ENCODE assay signal across 22 mouse cellular contexts in genomic region chr1:165948214-165948813, GRCm38 (mm10). TPM values are rescaled to one million over a fixed set of nuclear protein-coding genes. Genes with fewer than 3 reads are reported as not detected.
DNase-seq lines count a peak whose midpoint lies in the region; ATAC-seq lines count a peak whose summit lies in the region.
"Had no signal": no experiment of that assay in that cellular context is flagged by ENCODE, and none has a peak within 500 bp of the region (broad histone marks: within the 10 kb centered on the region; RNA-seq: fewer than 3 reads in every experiment).

No protein-coding gene starts in this region.

- 11% methylated on average over 2 of the region's 2 CpGs for WGBS in forebrain, embryonic 12.5 days
- 41% methylated on average over 2 of the region's 2 CpGs for WGBS in forebrain, embryonic 10.5 days
- WGBS in forebrain, embryonic 14.5 days = 15% methylated on average over 2 of the region's 2 CpGs

- peaks cover 8% of the 10 kb centered on the region for H3K4me1 ChIP-seq in forebrain, embryonic 12.5 days
- peaks cover 13% of the 10 kb centered on the region for H3K4me1 ChIP-seq in forebrain, embryonic 10.5 days
- H3K4me1 ChIP-seq in forebrain, embryonic 14.5 days (ENCODE audit: control insufficient read depth, insufficient read depth, low read length) = peaks cover 7% of the 10 kb centered on the region
- H3K4me1 ChIP-seq: embryonic facial prominence, embryonic 15.5 days; liver, embryonic 12.5 days had no signal

- DNase-seq in forebrain, embryonic 10.5 days (ENCODE audit: extremely low spot score, low spot score) = no peak
- DNase-seq in 416B (ENCODE audit: low read depth) (peak; percentile 37), ZHBTc4 (ENCODE audit: low read depth, low spot score) (peak; percentile 21)
- peak; percentile 78 for DNase-seq in forebrain, embryonic 14.5 days (ENCODE audit: low spot score)
- no peak for DNase-seq in retina, embryonic 14.5 days (ENCODE audit: low spot score)
- DNase-seq in ovary, postnatal 36 days (ENCODE audit: low spot score) = no peak
- DNase-seq in adrenal gland, postnatal 4 days (ENCODE audit: low spot score in 2 of 2) = no peak
- DNase-seq: adrenal gland, adult 2 months; cerebellum, adult 11 months; cerebellum, postnatal 25 days; gastrocnemius, postnatal 25 days; left cerebral cortex, postnatal 4 days; lung, embryonic 14.5 days; lung, postnatal 4 days; thymus, adult 2 months had no signal

- H3K27ac ChIP-seq in forebrain, embryonic 12.5 days = no peak overlapping the region
- no peak overlapping the region for H3K27ac ChIP-seq in forebrain, embryonic 10.5 days
- H3K27ac ChIP-seq in forebrain, embryonic 14.5 days (ENCODE audit: low read depth, low read length) = no peak overlapping the region
- H3K27ac ChIP-seq: embryonic facial prominence, embryonic 15.5 days; hindbrain, embryonic 13.5 days; liver, embryonic 12.5 days; midbrain, embryonic 10.5 days had no signal

- no peaks in the 10 kb centered on the region for H3K9me3 ChIP-seq in forebrain, embryonic 12.5 days
- no peaks in the 10 kb centered on the region for H3K9me3 ChIP-seq in forebrain, embryonic 10.5 days
- no peaks in the 10 kb centered on the region for H3K9me3 ChIP-seq in forebrain, embryonic 14.5 days (replicated peaks; ENCODE audit: control insufficient read depth, low read length)
- H3K9me3 ChIP-seq: embryonic facial prominence, embryonic 15.5 days; G1E; hindbrain, embryonic 13.5 days; liver, embryonic 12.5 days; midbrain, embryonic 10.5 days had no signal

- peak; percentile 30; the same call in 1 of the 2 replicates for ATAC-seq in forebrain, embryonic 12.5 days (ENCODE audit: low FRiP score)
- peak; percentile 77 for ATAC-seq in forebrain, embryonic 14.5 days
- ATAC-seq: intestine, embryonic 16.5 days; liver, embryonic 12.5 days had no signal

- H3K9ac ChIP-seq in forebrain, embryonic 12.5 days = no peak overlapping the region
- no peak overlapping the region for H3K9ac ChIP-seq in forebrain, embryonic 14.5 days (ENCODE audit: low read length)
- H3K9ac ChIP-seq: embryonic facial prominence, embryonic 15.5 days; hindbrain, embryonic 13.5 days; liver, embryonic 12.5 days; lung, embryonic 14.5 days had no signal

- no peaks in the 10 kb centered on the region for H3K27me3 ChIP-seq in forebrain, embryonic 12.5 days
- H3K27me3 ChIP-seq in forebrain, embryonic 10.5 days (ENCODE audit: poor library complexity, severe bottlenecking) = no peaks in the 10 kb centered on the region
- H3K27me3 ChIP-seq in forebrain, embryonic 14.5 days (replicated peaks; ENCODE audit: control insufficient read depth, insufficient read depth, low read length) = no peaks in the 10 kb centered on the region
- H3K27me3 ChIP-seq: embryonic facial prominence, embryonic 15.5 days; hindbrain, embryonic 13.5 days; liver, embryonic 12.5 days had no signal

- H3K4me2 ChIP-seq in forebrain, embryonic 12.5 days = no peak overlapping the region
- no peak overlapping the region for H3K4me2 ChIP-seq in forebrain, embryonic 14.5 days (ENCODE audit: low read length)
- H3K4me2 ChIP-seq: embryonic facial prominence, embryonic 15.5 days; hindbrain, embryonic 13.5 days; liver, embryonic 12.5 days; lung, embryonic 14.5 days had no signal

- no peak overlapping the region for H3K4me3 ChIP-seq in forebrain, embryonic 12.5 days (replicated peaks)
- H3K4me3 ChIP-seq in forebrain, embryonic 10.5 days = no peak overlapping the region
- no peak overlapping the region for H3K4me3 ChIP-seq in forebrain, embryonic 14.5 days (ENCODE audit: low read depth, low read length)
- H3K4me3 ChIP-seq: embryonic facial prominence, embryonic 15.5 days; hindbrain, embryonic 13.5 days; liver, embryonic 12.5 days; midbrain, embryonic 10.5 days had no signal

- no peaks in the 10 kb centered on the region for H3K36me3 ChIP-seq in forebrain, embryonic 12.5 days (replicated peaks)
- H3K36me3 ChIP-seq in forebrain, embryonic 10.5 days (replicated peaks) = peaks cover 4% of the 10 kb centered on the region
- H3K36me3 ChIP-seq in forebrain, embryonic 14.5 days (ENCODE audit: control insufficient read depth, insufficient read depth, low read length) = no peaks in the 10 kb centered on the region
- H3K36me3 ChIP-seq: embryonic facial prominence, embryonic 15.5 days; hindbrain, embryonic 13.5 days; liver, embryonic 12.5 days had no signal

RNA-seq across cellular contexts. Expression of gene Pou2f1, which starts 54.2 kb away (rescaled TPM):
- polyA plus RNA-seq in forebrain, embryonic 12.5 days (2016; fragmentation: Nextera tagmentation; extraction: Ambion mirVana) = 27.8 and 29.6 TPM in 2 replicates
- 23.6 and 25.4 TPM in 2 replicates for polyA plus RNA-seq in forebrain, embryonic 10.5 days (2016; fragmentation: Nextera tagmentation; extraction: Ambion mirVana)
- 14.8 and 22.8 TPM in 2 replicates for polyA plus RNA-seq in forebrain, embryonic 14.5 days (2014; fragmentation: Nextera tagmentation; extraction: Ambion mirVana)
- total RNA-seq in adrenal gland, postnatal 4 days (2021) = 10 to 100 TPM; 25.2 to 25.5 TPM

Comparison
In these comparisons a context has a peak if more than half of its experiments do, and no peak if none do; other contexts are left out.
1. DNase-seq: peak in 416B (single experiment), ZHBTc4 (single experiment) and forebrain, embryonic 14.5 days (single experiment); none in forebrain, embryonic 10.5 days (single experiment), retina, embryonic 14.5 days (single experiment), ovary, postnatal 36 days (single experiment) and adrenal gland, postnatal 4 days (0 of 2).